Mouse (Mus musculus): Measurements from ENCODE around the gene 1700003E16Rik. TPM values are rescaled to one million over a fixed set of nuclear protein-coding genes. Genes with fewer than 3 reads are reported as not detected.

Gene 1700003E16Rik
- polyA plus RNA-seq, 1 experiment from 2014 or later = 1.8 TPM

DNA sequence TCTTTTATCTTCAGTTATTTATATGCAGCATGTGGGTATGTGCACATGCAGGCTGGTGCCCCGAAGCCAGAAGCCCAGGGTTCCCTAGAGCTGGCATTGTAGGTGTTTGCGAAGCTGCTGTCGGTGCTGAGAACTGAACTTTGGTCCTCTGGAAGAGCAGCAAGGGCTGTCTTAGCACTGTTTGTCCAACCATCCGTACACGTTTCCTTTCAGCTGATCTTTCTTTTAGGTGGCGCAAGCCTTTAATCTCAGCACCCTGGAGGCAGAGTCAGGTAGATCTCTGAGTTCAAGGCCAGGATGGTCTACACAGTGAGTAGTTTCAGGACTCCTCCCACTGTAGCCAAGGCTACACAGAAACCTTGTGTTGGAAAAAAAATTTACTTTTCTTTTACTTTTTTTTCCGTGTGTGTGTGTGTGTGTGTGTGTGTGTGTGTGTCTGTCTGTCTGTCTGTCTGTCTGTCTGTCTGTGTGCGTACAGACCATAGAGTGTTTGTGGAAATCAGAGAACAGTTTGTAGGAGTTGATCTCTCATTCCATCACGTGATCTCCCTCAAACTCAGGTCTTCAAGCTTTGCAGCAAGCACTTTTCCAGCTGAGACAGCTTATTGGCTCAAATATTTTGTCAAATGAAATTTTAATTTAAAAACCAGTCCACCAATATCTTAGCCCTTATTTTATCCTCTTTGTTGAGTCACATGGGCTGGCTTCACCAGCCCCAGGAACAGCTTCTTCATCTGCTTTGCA lies 23.9 kb upstream of the 1700003E16Rik start:
- Histone ChIP-seq H3K9ac (replicated peaks) (no peak overlapping the region), H3K4me3 (replicated peaks) (no peak overlapping the region), H3K27me3 (no peaks in the 10 kb centered on the region), H3K4me2 (no peak overlapping the region), H3K36me3 (no peaks in the 10 kb centered on the region), H3K27ac (no peak overlapping the region), H3K4me1 (replicated peaks) (peaks cover 17% of the 10 kb centered on the region), H3K9me3 (no peaks in the 10 kb centered on the region)
- WGBS = 88% methylated on average over 9 of the region's 9 CpGs
- no peak for ATAC-seq (ENCODE audit: insufficient number of reproducible peaks, insufficient read depth, low FRiP score, low TSS enrichment, low read depth)

DNA sequence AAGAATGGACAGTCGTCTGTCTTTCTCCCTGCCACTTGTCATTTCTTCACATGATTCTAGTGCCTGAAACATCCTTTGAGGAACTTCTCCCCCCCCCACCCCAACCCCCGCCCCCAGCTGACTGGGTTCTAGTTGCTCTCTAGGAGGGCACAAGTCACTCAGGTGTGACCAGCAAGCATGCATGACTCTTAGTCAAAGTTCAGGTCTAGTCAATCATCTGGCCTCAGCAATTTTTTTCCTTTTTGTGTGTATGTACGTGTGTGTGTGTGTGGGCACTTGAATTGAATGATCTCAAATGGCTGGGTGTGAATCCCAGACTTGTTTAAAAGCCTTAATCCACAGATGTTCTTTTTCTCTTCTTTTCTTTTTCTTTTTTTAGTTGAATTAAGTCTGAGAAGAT lies 22.0 kb upstream of the 1700003E16Rik start:
- H3K36me3 ChIP-seq = 0 out of 2 replicates have a peak, but pooled peaks cover under 1% of the 10 kb centered on the region
- no peak overlapping the region for H3K27ac ChIP-seq
- peaks cover 34% of the 10 kb centered on the region for H3K4me1 ChIP-seq (replicated peaks)
- H3K27me3 ChIP-seq = no peaks in the 10 kb centered on the region
- H3K9ac ChIP-seq (replicated peaks) = no peak overlapping the region
- WGBS = 82% methylated on average over 3 of the region's 3 CpGs
- H3K4me3 ChIP-seq (replicated peaks) = no peak overlapping the region
- H3K4me2 ChIP-seq = no peak overlapping the region
- H3K9me3 ChIP-seq = no peaks in the 10 kb centered on the region
- ATAC-seq (ENCODE audit: insufficient number of reproducible peaks, insufficient read depth, low FRiP score, low TSS enrichment, low read depth) = no peak

DNA sequence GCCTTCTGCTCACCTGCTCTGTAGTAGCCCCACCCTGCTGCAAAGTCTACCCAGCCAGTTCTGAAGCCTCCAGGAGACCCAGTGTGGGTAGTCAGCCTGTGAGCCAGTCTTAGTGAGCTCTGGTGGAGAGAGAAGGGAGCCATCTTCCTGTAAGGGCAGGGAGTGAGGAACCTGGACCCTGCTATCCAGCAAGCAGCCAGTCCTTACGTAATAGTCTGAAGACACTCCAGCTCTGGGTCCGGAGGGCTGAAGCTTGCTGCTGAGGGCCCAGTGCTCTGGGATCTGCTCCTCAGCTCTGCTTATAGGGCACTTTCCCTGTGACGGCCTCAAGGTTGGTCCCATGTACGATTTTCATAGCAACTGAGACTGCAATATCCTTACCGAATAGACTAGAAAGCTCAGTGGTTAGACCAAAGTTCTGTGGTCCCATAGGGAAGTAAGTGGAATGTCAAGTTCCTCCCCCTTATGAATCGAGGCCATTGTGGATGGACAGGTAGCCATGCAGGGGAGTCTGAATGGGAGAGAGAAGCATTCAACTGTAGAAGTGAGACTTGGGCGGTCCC lies 21.2 kb upstream of the 1700003E16Rik start, which contains the start of gene Rtkn:
Gene Rtkn, plus strand, starts transcription at position 513 of the 563 bp plus-strand sequence.
- H3K4me1 ChIP-seq (replicated peaks) = peaks cover 42% of the 10 kb centered on the region

DNA sequence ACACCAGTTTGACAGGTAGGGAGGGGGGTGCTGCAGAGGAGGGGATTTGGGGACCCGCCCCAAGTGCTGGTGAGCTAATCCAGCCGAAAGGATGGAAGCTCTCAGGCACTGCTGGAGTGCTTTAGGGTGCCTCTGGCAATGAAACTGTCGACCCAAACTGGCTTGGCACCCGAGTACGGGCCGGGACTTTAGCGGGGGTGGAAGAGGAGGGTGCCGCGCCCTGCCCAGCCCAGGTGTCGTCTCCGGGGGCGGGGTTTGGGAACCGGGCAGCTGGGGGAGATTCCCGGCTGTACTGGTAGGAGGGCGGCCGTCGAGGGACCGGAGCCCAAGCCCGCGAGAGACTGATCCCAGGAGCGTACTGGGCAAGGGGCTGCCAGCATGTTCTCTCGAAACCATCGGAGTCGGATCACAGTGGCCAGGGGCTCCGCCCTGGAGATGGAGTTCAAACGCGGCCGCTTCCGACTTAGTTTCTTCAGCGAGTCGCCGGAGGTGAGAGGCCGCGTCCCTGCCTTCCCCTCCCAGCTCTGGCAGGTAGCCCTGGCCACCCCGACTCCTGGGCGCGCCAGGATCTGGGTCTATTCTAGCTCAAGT lies 20.5 kb upstream of the 1700003E16Rik start:
- H3K4me1 ChIP-seq (replicated peaks) = peaks cover 45% of the 10 kb centered on the region
- H3K27me3 ChIP-seq = no peaks in the 10 kb centered on the region
- WGBS = 2% methylated on average over 37 of the region's 37 CpGs
- H3K4me2 ChIP-seq = peak overlapping the region; percentile 90
- peak overlapping the region; percentile 57 for H3K4me3 ChIP-seq (replicated peaks)
- H3K36me3 ChIP-seq = peaks cover 10% of the 10 kb centered on the region
- H3K27ac ChIP-seq = peak overlapping the region; percentile 100
- ATAC-seq (ENCODE audit: insufficient number of reproducible peaks, insufficient read depth, low FRiP score, low TSS enrichment, low read depth) = no peak
- no peaks in the 10 kb centered on the region for H3K9me3 ChIP-seq
- H3K9ac ChIP-seq (replicated peaks) = peak overlapping the region; percentile 91

More for the DNA sequence above, 21.2 kb upstream of the 1700003E16Rik start, which contains the start of gene Rtkn:
- H3K9me3 ChIP-seq = no peaks in the 10 kb centered on the region
- peak within 1 kb of the TSS; percentile 91 for H3K9ac ChIP-seq (replicated peaks)
- H3K4me2 ChIP-seq = peak within 1 kb of the TSS; percentile 90
- peaks cover 9% of the 10 kb centered on the region for H3K36me3 ChIP-seq
- WGBS = 62% methylated on average over 7 of the region's 7 CpGs
- H3K27me3 ChIP-seq = no peaks in the 10 kb centered on the region
- ATAC-seq (ENCODE audit: insufficient number of reproducible peaks, insufficient read depth, low FRiP score, low TSS enrichment, low read depth) = no peak
- peak within 1 kb of the TSS; percentile 100 for H3K27ac ChIP-seq
- peak within 1 kb of the TSS; percentile 57 for H3K4me3 ChIP-seq (replicated peaks)

DNA sequence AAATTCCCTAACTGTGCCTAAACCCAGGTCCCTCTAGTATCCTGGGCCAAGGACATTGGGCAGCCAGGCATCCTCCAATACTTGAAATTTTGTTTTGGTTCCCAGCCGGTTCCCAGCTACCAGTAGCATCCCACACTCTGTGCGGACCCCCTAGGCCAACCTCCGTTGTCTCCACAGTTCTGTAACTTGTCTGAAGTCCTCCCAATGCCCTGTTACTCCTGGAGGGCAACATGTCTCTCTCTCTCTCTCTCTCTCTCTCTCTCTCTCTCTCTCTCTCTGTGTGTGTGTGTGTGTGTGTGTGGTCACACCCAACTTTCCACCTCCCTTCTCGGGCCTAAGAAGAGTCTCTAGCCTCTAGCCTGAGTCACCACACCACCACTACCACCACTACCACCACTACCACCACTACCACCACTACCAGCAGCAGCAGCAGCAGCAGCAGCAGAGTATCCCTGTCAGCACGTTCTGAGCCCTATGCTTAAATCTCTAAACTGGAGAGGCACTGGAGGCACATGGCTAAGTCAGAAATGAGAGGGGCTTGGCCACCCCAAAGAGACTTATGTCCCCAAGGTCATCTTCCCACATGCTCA lies 19.8 kb upstream of the 1700003E16Rik start:
- Histone ChIP-seq H3K4me2 (peak overlapping the region; percentile 90), H3K27ac (peak overlapping the region; percentile 100), H3K4me3 (replicated peaks) (peak overlapping the region; percentile 57), H3K36me3 (peaks cover 10% of the 10 kb centered on the region), H3K9ac (replicated peaks) (peak overlapping the region; percentile 91), H3K4me1 (replicated peaks) (peaks cover 52% of the 10 kb centered on the region), H3K27me3 (no peaks in the 10 kb centered on the region), H3K9me3 (no peaks in the 10 kb centered on the region)
- WGBS = 17% methylated on average over 5 of the region's 5 CpGs
- ATAC-seq (ENCODE audit: insufficient number of reproducible peaks, insufficient read depth, low FRiP score, low TSS enrichment, low read depth) = no peak

DNA sequence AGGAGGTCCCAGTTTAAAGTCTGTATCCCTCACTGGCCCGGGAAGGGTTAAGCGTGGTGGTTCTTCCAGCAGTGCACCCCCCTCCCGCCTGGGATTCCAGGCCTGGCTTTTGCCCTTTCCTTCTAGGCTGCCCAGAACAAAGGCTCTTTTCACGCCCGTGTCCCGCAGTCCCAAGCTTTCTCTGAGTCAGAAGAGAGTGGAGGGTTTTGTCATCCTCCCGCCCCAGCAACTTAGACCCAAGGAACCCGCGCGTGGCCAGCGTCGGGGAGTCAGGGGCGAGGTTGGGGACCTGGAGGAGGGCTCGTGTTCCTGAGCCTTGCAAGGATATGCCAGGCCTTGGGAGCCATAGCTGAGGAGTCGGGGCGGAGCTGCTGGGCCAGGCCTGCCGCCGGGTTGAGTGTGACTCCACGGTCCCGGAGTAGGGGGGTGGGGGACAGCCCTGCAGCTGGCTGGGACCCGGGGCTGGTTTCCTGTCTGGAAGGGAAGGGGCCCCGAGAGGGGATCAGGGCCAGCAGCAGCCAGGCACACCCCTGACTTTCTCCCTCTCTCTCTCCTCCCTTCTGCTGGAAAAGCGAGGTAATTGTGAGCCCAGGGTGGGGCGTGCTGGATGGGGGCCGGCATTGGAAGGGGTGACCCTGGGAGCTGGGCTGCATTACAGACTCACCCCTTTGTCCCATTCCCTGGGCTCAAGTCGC lies 19.2 kb upstream of the 1700003E16Rik start:
- ATAC-seq (ENCODE audit: insufficient number of reproducible peaks, insufficient read depth, low FRiP score, low TSS enrichment, low read depth) = peak; percentile 79
- Histone ChIP-seq H3K9ac (replicated peaks) (peak overlapping the region; percentile 91), H3K4me3 (replicated peaks) (peak overlapping the region; percentile 57), H3K4me2 (peak overlapping the region; percentile 90), H3K27ac (peak overlapping the region; percentile 100), H3K27me3 (no peaks in the 10 kb centered on the region; the same call in 1 of the 2 replicates), H3K9me3 (no peaks in the 10 kb centered on the region), H3K36me3 (peaks cover 10% of the 10 kb centered on the region), H3K4me1 (replicated peaks) (peaks cover 59% of the 10 kb centered on the region)
- WGBS = under 1% methylated on average over 25 of the region's 26 CpGs

DNA sequence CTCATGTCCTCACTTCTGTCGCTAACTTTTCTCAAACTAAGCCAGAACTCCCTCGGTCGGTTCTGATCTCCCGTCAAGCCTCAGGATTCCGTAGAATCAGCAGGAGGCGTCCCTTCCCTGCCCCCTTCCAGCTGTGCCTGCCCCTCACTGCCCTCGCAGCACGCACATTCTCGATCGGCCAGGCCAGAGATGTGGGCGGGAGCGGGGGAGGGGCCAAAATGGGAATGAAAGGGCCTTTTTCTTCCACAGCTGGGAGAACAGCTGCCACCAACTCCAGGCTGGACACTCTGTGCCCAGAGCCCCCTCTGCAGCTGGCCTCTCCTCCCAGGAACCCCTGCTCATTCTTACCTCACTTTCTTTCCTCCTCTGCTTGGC lies 18.6 kb upstream of the 1700003E16Rik start:
- Histone ChIP-seq H3K9ac (replicated peaks) (peak overlapping the region; percentile 91), H3K27me3 (no peaks in the 10 kb centered on the region; the same call in 1 of the 2 replicates), H3K27ac (peak overlapping the region; percentile 100), H3K36me3 (peaks cover 10% of the 10 kb centered on the region), H3K9me3 (no peaks in the 10 kb centered on the region), H3K4me3 (replicated peaks) (peak overlapping the region; percentile 57), H3K4me1 (replicated peaks) (peaks cover 64% of the 10 kb centered on the region), H3K4me2 (peak overlapping the region; percentile 90)
- ATAC-seq (ENCODE audit: insufficient number of reproducible peaks, insufficient read depth, low FRiP score, low TSS enrichment, low read depth) = peak; percentile 82
- WGBS = under 1% methylated on average over 12 of the region's 12 CpGs

DNA sequence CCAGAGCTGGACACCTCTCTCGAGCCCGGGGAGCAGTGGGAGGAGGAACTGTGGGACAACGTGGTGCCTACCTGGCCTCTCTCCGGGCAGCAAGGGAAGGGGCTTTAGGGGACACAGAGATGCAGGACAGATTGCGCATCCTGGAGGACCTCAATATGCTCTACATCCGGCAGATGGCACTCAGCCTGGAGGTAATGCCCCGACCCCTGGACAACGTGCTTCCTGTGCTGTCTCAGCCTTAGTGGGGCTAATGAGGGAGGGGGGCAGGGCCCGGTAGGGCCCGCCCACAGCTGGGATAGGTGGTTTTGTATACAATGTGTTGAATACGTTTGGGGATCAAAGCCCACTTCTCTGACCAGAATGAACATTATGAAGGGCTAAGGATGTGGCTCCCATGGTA lies 18.1 kb upstream of the 1700003E16Rik start:
- Histone ChIP-seq H3K9ac (replicated peaks) (peak overlapping the region; percentile 91), H3K27ac (peak overlapping the region; percentile 100), H3K4me1 (replicated peaks) (peaks cover 69% of the 10 kb centered on the region), H3K27me3 (no peaks in the 10 kb centered on the region; the same call in 1 of the 2 replicates), H3K4me3 (replicated peaks) (peak overlapping the region; percentile 57), H3K36me3 (peaks cover 13% of the 10 kb centered on the region), H3K4me2 (peak overlapping the region; percentile 90), H3K9me3 (no peaks in the 10 kb centered on the region)
- ATAC-seq (ENCODE audit: insufficient number of reproducible peaks, insufficient read depth, low FRiP score, low TSS enrichment, low read depth) = peak; percentile 10; the same call in 1 of the 2 replicates
- WGBS = 1% methylated on average over 11 of the region's 11 CpGs

DNA sequence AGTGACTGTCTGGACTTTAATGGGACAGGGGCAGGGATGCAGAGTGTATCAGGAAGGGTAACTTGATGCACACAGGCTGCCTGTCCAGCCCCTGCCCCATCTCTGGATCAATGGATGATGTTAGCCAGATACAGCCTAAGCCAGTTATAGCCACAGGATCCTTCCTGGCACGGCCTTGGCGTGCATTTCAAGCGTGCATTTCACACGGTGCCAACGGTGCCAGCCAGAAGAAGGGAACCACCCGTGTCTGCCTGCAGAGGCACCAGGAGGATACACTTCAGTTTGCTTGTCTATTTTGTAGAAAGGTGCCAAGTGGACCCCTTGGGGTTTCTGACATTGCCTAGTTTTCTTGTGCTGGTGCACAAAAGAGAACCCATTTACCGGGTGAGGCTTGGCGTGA lies 16.2 kb upstream of the 1700003E16Rik start:
- 87% methylated on average over 8 of the region's 8 CpGs for WGBS
- Histone ChIP-seq H3K4me1 (replicated peaks) (peaks cover 73% of the 10 kb centered on the region), H3K4me3 (replicated peaks) (0 out of 2 replicates have a peak overlapping the region, but pooled peaks have one; percentile 6), H3K27me3 (no peaks in the 10 kb centered on the region; the same call in 1 of the 2 replicates), H3K36me3 (peaks cover 15% of the 10 kb centered on the region), H3K9ac (replicated peaks) (no peak overlapping the region; the same call in 1 of the 2 replicates), H3K27ac (0 out of 2 replicates have a peak overlapping the region, but pooled peaks have one; percentile 17), H3K9me3 (no peaks in the 10 kb centered on the region), H3K4me2 (peak overlapping the region; percentile 90; the same call in 1 of the 2 replicates)
- no peak for ATAC-seq (ENCODE audit: insufficient number of reproducible peaks, insufficient read depth, low FRiP score, low TSS enrichment, low read depth)

DNA sequence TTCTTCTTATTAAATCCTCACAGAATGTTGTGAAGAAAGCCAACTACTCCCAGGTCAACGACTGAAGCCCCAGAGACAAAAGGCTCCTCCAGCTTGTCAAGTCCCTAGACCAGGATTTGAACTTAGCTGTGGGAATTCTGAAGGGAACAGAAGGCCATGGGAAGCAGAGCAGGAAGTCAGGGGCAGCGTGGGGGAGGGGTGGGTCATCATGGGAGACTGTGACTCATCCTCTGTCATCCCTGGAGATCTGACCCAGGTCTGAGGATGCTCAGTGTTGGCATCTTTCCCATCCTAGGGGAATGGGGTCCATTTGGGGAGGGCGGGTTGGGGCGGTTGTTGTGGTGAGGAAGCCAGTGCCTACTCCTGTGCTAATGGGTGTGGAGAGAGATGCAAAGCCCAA lies 14.6 kb upstream of the 1700003E16Rik start:
- peak overlapping the region; percentile 61 for H3K9ac ChIP-seq (replicated peaks)
- WGBS = 29% methylated on average over 4 of the region's 4 CpGs
- peak overlapping the region; percentile 36 for H3K4me3 ChIP-seq (replicated peaks)
- H3K4me2 ChIP-seq = peak overlapping the region; percentile 73
- H3K27me3 ChIP-seq = no peaks in the 10 kb centered on the region; the same call in 1 of the 2 replicates
- peaks cover 65% of the 10 kb centered on the region for H3K4me1 ChIP-seq (replicated peaks)
- H3K27ac ChIP-seq = no peak overlapping the region
- ATAC-seq (ENCODE audit: insufficient number of reproducible peaks, insufficient read depth, low FRiP score, low TSS enrichment, low read depth) = no peak
- H3K36me3 ChIP-seq = peaks cover 23% of the 10 kb centered on the region
- H3K9me3 ChIP-seq = no peaks in the 10 kb centered on the region

Measured in limb, embryonic 12.5 days (tissue).